Mouse (Mus musculus) midbrain, embryonic 10.5 days (tissue): ENCODE results near the gene Wbp11. TPM values are rescaled to one million over a fixed set of nuclear protein-coding genes. Genes with fewer than 3 reads are reported as not detected.

ENCODE experiments used
- DNase-seq: peaks from one replicate; pipeline ENCODE4 v3.0.0-alpha.2; 2017; ENCODE audit warnings: low spot score
- H3K27ac ChIP-seq: fragments of 300-500 bp; sonication (generic); replicated peaks from 2 replicates; pipeline ENCODE4 v1.5.1; 2016; ENCODE audit warnings: mild to moderate bottlenecking
- H3K27me3 ChIP-seq: fragments of 300-500 bp; sonication (generic); 2 replicates; pipeline ENCODE4 v1.6.1; 2016; ENCODE audit warnings: low read depth, mild to moderate bottlenecking; ENCODE audit not compliant: poor library complexity, severe bottlenecking
- H3K36me3 ChIP-seq: fragments of 300-500 bp; sonication (generic); 2 replicates; pipeline ENCODE4 v1.6.1; 2016; ENCODE audit warnings: mild to moderate bottlenecking, moderate library complexity
- H3K4me1 ChIP-seq: fragments of 300-500 bp; sonication (generic); 2 replicates; pipeline ENCODE4 v1.6.1; 2016
- H3K4me3 ChIP-seq: fragments of 300-500 bp; sonication (generic); 2 replicates; pipeline ENCODE4 v1.5.1; 2016; ENCODE audit warnings: mild to moderate bottlenecking, moderate library complexity
- H3K9me3 ChIP-seq: fragments of 300-500 bp; sonication (generic); replicated peaks from 2 replicates; pipeline ENCODE4 v1.6.1; 2016; ENCODE audit warnings: mild to moderate bottlenecking
- WGBS: fragments of 180-500 bp; shearing (Covaris S2); methylation state at CpG from one replicate; pipeline ENCODE4 v1.1.7; 2016; 5-methylcytosine and 5-hydroxymethylcytosine counted together
- polyA plus RNA-seq: library from polyadenylated mRNA; unstranded; fragments of >200 nt; fragmentation: Nextera tagmentation; extraction: Ambion mirVana; gene quantifications from 2 replicates; pipeline ENCODE4 v1.2.1, GENCODE M21; 2016

Gene Wbp11
- polyA plus RNA-seq, 1 experiment from 2014 or later = 156 TPM

DNA sequence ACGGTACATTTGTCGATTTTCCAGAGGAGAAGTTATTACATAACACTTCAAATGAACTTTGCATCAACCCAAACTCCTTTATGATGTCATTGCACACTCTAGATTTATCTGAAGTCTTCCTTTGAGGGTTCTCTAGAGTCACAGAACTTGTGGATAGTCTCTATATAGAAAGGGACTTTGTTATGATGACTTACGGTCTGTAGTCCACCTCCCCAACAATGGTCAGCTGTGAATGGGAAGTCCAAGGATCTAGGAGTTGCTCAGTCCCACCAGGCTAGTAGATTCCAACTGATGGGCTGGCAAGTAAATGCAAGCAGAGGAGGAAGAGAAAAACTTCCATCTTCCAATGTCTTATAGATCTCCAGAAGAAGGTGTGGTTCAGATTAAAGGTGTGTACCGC is 648 bp upstream of the Wbp11 start:
- WGBS = 40% methylated on average over 4 of the region's 4 CpGs
- Histone ChIP-seq H3K36me3 (peaks cover 22% of the 10 kb centered on the region), H3K4me3 (peak overlapping the region; percentile 100), H3K4me1 (peaks cover 14% of the 10 kb centered on the region), H3K9me3 (no peaks in the 10 kb centered on the region), H3K27me3 (peaks cover 4% of the 10 kb centered on the region; the same call in 1 of the 2 replicates), H3K27ac (peak overlapping the region; percentile 83)
- no peak for DNase-seq

DNA sequence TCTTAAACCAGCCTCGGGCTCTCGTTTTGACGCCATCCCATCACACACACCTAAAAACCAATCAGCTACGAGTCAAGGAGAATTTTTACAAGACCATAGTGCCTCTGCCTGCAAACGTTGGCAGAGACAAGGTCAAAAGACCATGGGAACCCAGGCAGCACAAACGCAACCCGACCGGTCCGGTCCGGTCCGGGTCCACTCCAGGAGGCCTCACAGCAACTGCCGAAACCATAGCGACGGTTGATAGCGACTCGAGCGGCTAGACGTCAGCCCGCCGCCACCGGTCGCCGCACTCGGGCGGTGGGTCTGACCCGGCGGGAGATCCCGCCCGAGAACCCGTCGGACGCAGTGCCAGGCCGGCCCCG is 535 bp downstream of the Wbp11 start, which contains the start of gene BC049715:
TSS of gene BC049715 (plus strand) at position 111 of the 365 bp plus-strand sequence.
- H3K36me3 ChIP-seq = peaks cover 31% of the 10 kb centered on the region
- peak within 1 kb of the TSS; percentile 100 for H3K4me3 ChIP-seq
- peaks cover 4% of the 10 kb centered on the region; the same call in 1 of the 2 replicates for H3K27me3 ChIP-seq
- H3K27ac ChIP-seq = peak within 1 kb of the TSS; percentile 97
- no peak for DNase-seq
- peaks cover 14% of the 10 kb centered on the region for H3K4me1 ChIP-seq
- under 1% methylated on average over 34 of the region's 34 CpGs for WGBS
- H3K9me3 ChIP-seq = no peaks in the 10 kb centered on the region

DNA sequence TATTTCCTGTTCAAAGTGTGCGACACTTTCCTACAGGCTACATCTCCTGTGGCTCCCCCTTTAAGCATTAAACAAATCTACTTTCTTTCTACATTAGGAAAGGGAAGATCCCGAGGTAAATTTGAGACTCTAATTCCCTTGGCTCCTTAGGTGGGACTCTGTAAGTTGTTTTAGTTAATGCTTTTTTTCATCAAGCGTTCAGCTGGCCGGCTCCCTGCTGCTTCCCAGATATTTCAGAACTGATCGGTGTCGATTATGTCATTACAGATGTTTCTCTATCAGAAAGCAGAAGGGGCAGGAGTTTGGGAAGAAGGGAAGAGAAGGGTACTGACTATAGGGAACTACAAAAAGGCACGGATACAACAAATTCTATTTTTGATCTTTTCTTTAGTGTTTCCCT is 917 bp downstream of the Wbp11 start:
- peaks cover 34% of the 10 kb centered on the region for H3K36me3 ChIP-seq
- peaks cover 14% of the 10 kb centered on the region for H3K4me1 ChIP-seq
- H3K27ac ChIP-seq = peak overlapping the region; percentile 97
- peak overlapping the region; percentile 100 for H3K4me3 ChIP-seq
- no peak for DNase-seq
- no peaks in the 10 kb centered on the region for H3K9me3 ChIP-seq
- 26% methylated on average over 7 of the region's 7 CpGs for WGBS
- H3K27me3 ChIP-seq = peaks cover 4% of the 10 kb centered on the region; the same call in 1 of the 2 replicates

DNA sequence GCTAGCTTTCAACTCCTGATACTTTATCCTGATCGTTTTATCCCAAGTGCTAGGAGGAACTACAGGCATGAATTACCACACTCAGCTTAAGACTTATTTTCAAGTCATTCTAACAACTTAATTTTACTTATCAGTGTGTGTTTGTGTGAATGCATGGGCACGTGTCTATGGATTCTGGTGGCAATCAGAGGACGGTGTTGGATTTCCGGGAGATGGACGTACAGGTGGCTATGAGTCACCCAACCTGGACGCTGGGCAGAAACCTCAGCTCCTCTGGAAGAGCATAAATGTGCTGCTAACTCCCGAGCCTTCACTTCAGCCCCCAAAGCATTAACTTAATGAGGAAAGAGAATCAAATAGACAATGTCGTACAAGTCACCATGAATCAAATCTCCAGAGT is 3.0 kb downstream of the Wbp11 start:
- Histone ChIP-seq H3K27me3 (no peaks in the 10 kb centered on the region), H3K9me3 (no peaks in the 10 kb centered on the region), H3K4me3 (no peak overlapping the region), H3K27ac (no peak overlapping the region), H3K4me1 (peaks cover 14% of the 10 kb centered on the region), H3K36me3 (peaks cover 56% of the 10 kb centered on the region)
- WGBS = 95% methylated on average over 8 of the region's 8 CpGs
- no peak for DNase-seq

DNA sequence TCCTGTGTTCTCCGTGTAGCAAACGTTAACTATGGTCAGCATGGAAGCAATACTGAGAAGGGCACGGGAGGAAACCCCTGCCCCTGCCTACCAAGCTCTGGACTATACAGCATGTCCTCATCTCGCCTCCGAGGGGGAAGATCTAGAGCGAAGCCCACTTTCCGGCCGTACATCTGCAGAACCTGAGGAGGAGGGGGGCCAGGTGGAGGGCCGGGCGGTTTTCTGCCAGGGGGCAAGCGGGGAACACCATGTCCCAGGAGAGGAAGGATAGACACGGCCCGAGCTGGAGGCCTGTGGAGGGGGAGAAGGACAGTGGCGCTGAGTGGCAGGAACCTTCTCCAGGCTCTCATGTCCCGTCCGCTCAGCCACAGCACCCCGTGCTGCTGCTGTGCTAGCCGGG is 6.9 kb downstream of the Wbp11 start:
- WGBS = 92% methylated on average over 18 of the region's 18 CpGs
- no peaks in the 10 kb centered on the region for H3K9me3 ChIP-seq
- H3K36me3 ChIP-seq = peaks cover 93% of the 10 kb centered on the region
- no peak for DNase-seq
- no peaks in the 10 kb centered on the region for H3K4me1 ChIP-seq
- no peak overlapping the region for H3K27ac ChIP-seq
- no peak overlapping the region for H3K4me3 ChIP-seq
- H3K27me3 ChIP-seq = no peaks in the 10 kb centered on the region

DNA sequence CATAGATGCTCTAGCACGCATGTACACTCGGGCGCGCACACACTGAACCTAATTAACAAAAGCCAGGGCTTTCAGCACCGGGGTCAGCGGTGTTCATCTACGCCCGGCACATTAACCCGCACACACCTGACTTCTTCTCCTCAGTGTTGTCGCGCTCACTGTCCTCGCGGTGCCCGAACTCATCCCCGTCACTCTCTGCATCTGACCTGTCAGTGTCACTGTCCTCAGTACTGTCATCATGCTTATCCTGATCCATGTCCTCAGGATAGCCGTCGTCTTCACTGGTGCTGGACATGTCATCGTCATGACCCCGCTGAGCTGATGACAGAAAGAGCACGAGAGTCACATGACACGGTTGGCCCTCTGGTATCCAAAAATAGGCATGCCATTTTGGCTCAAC is 7.7 kb downstream of the Wbp11 start:
- Histone ChIP-seq H3K4me1 (no peaks in the 10 kb centered on the region), H3K27me3 (no peaks in the 10 kb centered on the region), H3K9me3 (no peaks in the 10 kb centered on the region), H3K4me3 (no peak overlapping the region), H3K27ac (no peak overlapping the region), H3K36me3 (peaks cover 96% of the 10 kb centered on the region)
- DNase-seq = no peak
- WGBS = 96% methylated on average over 21 of the region's 21 CpGs

DNA sequence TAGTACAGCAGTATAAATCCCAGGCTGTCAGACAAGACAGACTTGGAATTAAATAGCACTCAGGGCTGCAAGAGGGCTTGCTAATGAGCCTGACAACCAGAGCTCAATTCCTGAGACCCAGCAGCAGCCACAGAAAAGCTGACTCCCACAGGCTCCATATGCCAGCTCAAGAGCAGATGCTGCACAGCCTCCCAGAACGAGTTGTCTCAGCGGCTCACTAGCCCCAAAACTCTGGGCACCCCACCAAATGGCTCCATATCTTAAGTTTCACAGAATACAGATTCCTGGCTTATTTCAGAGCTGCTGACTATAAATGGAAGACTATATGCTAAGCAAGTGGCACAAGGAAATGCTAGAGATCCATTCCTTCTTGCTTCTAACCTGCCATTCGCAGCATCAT is 10.5 kb downstream of the Wbp11 start:
- 97% methylated on average over 3 of the region's 3 CpGs for WGBS

DNA sequence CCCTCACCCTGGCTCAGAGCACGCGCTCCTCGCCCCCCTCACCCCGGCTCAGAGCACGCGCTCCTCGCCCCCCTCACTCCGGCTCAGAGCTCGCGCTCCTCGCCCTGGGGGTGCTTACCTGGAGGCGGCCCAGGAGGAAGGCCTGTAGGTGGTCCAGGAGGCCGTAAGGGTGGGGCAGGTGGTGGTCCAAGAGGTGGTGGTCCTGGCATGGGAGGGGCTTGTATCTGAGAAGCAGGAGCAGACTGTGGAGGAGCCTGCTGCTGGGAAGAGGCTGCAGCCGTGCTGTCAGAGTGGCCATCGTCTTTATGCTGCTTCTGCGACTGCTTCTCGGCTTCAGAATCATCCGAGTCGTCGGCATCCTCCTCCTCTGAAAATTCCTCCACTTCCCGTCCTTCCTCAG is 11.2 kb downstream of the Wbp11 start:
- Histone ChIP-seq H3K4me1 (no peaks in the 10 kb centered on the region), H3K9me3 (no peaks in the 10 kb centered on the region), H3K4me3 (no peak overlapping the region), H3K27ac (no peak overlapping the region), H3K27me3 (no peaks in the 10 kb centered on the region), H3K36me3 (peaks cover 97% of the 10 kb centered on the region)
- no peak for DNase-seq
- 93% methylated on average over 21 of the region's 21 CpGs for WGBS

More for the DNA sequence above, 10.5 kb downstream of the Wbp11 start:
- Histone ChIP-seq H3K4me3 (no peak overlapping the region), H3K9me3 (no peaks in the 10 kb centered on the region), H3K36me3 (peaks cover 97% of the 10 kb centered on the region), H3K27me3 (no peaks in the 10 kb centered on the region), H3K4me1 (no peaks in the 10 kb centered on the region), H3K27ac (no peak overlapping the region)
- no peak for DNase-seq

DNA sequence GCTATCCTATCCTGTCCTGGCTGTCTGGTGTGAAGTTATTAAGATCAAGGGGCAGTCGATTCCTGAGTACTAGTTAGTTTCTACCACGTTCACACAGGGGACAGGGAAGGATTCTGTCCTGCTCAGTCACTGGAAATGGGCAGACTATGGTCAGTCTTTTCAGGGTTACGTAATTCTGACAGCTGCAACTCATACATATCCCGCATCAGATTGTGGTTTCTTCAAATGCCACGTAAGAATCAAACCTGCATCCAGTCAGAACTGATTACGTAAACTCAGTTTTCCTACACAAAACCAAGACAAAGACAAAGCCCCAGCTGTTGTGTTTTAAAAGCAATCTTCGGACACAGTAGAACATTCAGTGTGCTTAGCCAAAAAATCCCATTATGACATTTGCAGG is 12.7 kb downstream of the Wbp11 start:
- no peaks in the 10 kb centered on the region for H3K27me3 ChIP-seq
- H3K9me3 ChIP-seq = no peaks in the 10 kb centered on the region
- H3K27ac ChIP-seq = no peak overlapping the region
- 96% methylated on average over 7 of the region's 7 CpGs for WGBS
- no peak for DNase-seq
- H3K4me3 ChIP-seq = no peak overlapping the region
- peaks cover 92% of the 10 kb centered on the region for H3K36me3 ChIP-seq
- no peaks in the 10 kb centered on the region for H3K4me1 ChIP-seq

DNA sequence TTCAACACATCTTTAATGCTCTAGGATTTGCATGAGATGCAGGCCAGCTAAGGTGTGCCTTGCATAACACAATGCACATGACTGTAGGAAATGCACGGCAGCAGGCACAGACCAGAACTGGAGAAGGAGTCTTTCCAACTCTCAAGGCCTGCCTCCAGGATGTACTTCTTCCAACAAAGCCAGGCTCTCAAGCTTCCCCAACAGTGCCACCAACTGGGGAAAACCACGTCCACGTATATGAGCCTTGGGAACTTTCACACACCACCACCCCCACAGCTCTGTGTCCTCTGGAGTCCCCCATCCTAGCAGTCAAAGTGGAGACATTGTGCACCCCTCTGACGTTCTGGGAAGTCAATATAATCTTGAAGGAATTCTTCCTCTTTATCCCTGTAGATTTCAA is 14.9 kb downstream of the Wbp11 start:
- Histone ChIP-seq H3K27ac (no peak overlapping the region), H3K4me3 (no peak overlapping the region), H3K9me3 (no peaks in the 10 kb centered on the region), H3K36me3 (peaks cover 77% of the 10 kb centered on the region), H3K4me1 (peaks cover 14% of the 10 kb centered on the region), H3K27me3 (no peaks in the 10 kb centered on the region)
- DNase-seq = no peak
- 61% methylated on average over 4 of the region's 4 CpGs for WGBS

DNA sequence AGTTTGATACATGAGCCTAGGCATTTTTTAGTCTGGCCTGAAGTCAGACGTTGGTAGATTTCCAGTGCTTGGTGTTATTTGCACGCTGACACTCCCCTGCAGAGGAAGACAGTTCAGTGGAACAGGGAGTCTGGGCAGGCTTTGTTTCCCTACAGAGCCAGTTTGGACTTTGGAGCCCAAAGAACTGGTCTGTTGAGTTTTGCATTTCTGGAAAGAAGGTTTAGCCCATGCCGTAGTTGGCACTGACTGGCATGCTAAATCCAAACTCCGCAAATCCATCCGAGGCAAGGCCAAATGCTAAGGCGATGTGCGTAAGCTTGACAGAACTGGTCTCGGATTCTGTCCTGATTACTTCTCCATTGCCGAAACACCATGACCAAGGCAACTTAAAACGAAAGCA is 16.8 kb downstream of the Wbp11 start:
- no peak for DNase-seq
- Histone ChIP-seq H3K9me3 (no peaks in the 10 kb centered on the region), H3K27ac (no peak overlapping the region), H3K4me1 (peaks cover 27% of the 10 kb centered on the region), H3K27me3 (no peaks in the 10 kb centered on the region), H3K36me3 (peaks cover 57% of the 10 kb centered on the region), H3K4me3 (no peak overlapping the region)
- WGBS = 93% methylated on average over 10 of the region's 10 CpGs

DNA sequence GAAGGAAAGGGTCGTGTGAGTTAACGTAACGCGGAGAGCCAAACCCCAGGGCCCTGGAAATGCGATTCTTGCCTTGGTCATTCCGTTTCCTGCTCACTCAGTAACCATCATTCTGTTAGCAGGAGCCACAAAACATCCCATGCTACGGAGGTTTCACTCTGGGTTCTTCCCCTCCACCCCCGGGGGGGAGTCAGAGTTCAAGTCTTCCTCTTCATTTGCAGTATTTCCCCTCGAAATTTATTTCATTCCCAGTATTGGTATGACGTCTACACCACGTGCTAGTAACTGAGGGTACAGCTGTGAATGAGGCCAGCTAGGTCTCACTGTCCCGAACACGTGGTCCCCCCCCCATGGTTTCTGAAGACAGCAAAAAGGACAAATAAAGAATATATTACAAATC is 18.4 kb downstream of the Wbp11 start:
- DNase-seq = no peak
- WGBS = 86% methylated on average over 13 of the region's 13 CpGs
- H3K27ac ChIP-seq = no peak overlapping the region
- peaks cover 44% of the 10 kb centered on the region for H3K36me3 ChIP-seq
- H3K27me3 ChIP-seq = no peaks in the 10 kb centered on the region
- no peaks in the 10 kb centered on the region for H3K9me3 ChIP-seq
- peak overlapping the region; percentile 87; the same call in 1 of the 2 replicates for H3K4me3 ChIP-seq
- peaks cover 32% of the 10 kb centered on the region for H3K4me1 ChIP-seq

DNA sequence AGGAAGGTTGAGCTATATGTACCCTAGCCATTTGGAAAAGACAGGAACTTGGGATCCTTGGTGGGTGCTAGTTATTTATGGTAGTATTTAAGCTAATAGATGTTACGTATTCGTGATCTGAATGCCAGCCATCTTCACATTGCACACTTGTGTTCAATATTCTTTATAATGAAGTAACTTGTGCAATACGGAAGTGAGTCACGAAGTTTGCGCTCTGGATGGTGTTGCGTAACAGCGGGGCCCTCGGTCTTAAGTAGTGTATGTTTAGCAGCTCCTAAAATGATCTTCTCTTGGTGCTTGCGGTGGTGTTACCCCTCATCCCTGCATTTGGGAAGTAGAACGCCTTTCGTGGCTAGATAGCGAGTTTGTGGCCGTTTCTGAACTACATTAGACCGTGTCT is 19.0 kb downstream of the Wbp11 start:
- H3K4me3 ChIP-seq = peak overlapping the region; percentile 87
- H3K27me3 ChIP-seq = no peaks in the 10 kb centered on the region
- 39% methylated on average over 14 of the region's 14 CpGs for WGBS
- H3K27ac ChIP-seq = peak overlapping the region; percentile 85; the same call in 1 of the 2 replicates
- H3K4me1 ChIP-seq = peaks cover 33% of the 10 kb centered on the region
- no peaks in the 10 kb centered on the region for H3K9me3 ChIP-seq
- H3K36me3 ChIP-seq = peaks cover 38% of the 10 kb centered on the region
- no peak for DNase-seq

DNA sequence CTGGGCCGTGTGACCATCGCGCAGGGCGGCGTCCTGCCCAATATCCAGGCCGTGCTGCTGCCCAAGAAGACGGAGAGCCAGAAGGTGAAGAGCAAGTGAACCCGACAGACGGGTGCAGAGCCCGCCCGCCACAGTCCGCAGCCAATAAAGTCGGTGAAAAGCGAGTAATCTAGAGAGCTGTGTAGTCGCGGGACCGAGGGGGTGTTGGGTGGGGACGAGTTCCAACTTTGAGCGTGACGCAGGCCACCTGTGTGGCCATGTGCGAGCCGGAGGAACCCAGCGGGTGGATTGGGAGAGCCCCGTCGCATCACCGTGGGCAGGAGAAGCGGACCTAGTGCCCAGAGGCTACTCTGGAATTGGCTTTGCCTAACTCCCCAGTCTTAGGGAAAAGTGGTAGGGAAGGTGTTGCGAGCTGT is 19.4 kb downstream of the Wbp11 start:
- Histone ChIP-seq H3K4me3 (peak overlapping the region; percentile 87), H3K9me3 (no peaks in the 10 kb centered on the region), H3K36me3 (peaks cover 33% of the 10 kb centered on the region), H3K4me1 (peaks cover 33% of the 10 kb centered on the region), H3K27ac (peak overlapping the region; percentile 85), H3K27me3 (no peaks in the 10 kb centered on the region)
- peak; percentile 27 for DNase-seq
- WGBS = under 1% methylated on average over 28 of the region's 28 CpGs
